Mouse (Mus musculus): ENCODE data around the gene Gnptab.
"Not testable (repeated sequence)": the region's sequence is repeated elsewhere in the genome, so short reads cannot be mapped to it uniquely, and the experiment has no call there.

The Gnptab gene

DNA sequence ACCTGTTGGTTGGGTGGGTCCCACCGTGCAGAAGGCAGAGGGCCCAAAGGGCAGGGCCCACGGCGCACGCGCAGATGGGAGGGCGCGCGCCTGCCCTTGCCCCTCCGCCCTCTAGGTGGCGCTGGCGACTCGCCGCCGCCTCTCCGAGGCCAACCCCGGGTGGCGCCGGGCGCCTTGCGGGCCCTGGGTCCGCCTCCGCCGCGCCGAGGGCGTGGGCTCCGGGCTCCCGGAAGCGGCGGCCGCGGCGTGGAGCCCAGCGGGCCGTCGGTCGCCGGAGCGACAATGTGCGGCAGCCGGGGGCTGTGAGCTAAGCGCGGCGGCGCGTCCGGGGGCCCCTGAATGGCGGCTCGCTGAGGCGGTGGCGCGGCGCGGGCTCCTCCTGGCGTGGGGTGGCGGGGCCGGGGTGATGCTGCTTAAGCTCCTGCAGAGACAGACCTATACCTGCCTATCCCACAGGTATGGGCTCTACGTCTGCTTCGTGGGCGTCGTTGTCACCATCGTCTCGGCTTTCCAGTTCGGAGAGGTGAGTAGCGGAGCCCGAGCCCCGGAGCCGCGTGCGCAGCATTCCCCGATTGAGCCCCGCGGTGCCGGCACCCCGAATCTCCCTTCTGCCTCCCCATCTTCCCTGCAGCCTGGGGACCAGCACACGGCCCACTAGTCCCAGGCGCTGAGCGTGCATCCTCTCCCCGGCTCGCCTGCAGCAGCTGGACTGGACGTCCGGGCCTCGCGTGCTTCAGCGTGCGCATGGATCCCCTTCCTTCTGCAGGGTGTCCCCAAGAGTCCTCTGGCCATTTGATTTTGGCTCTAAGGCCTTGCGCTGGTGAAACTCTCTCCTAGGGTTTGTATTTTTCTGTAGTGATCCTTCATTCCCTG, at the start of gene Gnptab, which contains the start of gene Dram1:
TSS of gene Gnptab (plus strand) at position 120 of the 873 bp plus-strand sequence.
TSS of gene Dram1 (minus strand) at position 68 of the 873 bp plus-strand sequence.
- peak; percentile 89 for DNase-seq

DNA sequence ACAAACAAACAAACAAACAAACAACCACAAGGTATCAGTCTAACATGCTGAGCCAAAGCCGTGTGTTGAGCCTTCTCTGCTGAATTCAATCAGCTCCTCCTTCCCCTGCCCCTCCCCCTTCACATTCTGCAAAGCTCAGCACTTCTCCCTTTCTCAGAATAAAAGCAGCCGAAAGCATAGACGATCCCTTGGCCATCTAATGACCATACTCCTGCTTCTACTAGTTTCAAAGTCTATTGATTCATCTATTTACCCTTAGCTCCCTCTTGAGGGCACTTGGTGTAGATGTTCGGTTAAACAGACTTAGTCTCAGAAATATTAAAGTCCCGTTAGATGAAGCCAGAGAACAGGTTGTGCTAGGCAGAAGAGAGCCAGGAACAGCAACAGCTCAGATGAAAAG, 48.2 kb upstream of the Gnptab start:
- no peak for DNase-seq

DNA sequence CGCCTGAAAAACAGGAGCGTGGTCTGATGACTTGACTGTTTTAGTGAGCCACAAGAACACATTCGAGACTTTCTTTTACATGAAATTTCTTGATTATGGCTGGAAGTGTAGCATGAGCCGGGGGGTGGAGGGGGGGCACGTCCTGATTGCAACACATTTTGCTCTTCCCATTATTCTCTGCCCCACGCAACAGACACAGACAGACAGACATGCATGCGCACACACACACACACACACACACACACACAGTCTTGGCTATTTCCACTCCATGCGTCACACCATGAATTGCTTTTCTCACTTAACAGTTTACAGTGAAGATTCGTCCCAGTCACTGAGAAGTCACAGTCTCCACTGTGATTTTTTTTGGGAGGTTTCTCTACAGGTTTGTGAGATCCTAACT, 38.3 kb upstream of the Gnptab start:
- no peak for DNase-seq

DNA sequence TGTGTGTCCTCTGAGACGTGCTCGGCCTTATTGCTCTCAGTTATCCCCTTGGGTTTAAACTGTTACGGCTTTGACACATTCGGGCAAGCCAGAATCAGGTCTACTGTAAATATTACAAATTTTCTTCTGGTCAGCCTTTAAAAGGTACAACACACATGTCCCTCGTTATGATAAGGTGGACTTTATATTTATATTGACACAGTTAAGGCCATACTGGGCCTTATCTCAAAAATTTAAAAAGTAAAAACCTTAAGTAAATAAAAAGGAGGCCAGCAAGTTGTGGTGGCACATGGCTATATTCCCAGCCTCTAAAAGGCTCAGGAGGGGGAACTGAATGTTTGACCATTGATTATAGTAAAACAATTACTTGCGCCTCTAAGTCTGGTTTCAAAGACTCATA, 37.6 kb upstream of the Gnptab start:
- no peak for DNase-seq

DNA sequence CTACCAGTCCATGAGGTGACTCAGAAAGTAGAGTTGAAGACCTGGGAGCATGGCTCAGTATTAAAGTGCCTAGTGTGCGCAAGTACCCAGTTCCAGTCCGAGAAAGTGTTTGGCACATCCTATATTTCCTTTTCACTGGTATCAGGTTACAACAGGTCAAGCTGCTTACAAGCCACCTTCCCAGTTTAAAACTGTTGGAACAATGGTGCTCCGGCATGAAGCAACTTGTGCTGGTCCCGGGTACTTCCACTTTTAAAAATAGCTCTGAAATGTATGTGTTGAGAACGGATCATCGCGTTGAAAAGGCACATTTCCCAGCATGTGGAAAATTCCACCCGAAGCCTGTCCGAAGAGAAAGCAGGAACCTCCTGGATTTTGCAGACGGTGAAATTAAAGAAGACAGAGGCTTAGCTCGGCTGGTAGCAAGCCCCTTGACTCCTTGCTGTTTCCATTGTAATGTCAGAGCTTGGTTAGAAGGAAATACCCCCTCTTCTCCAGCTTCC, 33.0 kb upstream of the Gnptab start:
- DNase-seq = no peak

DNA sequence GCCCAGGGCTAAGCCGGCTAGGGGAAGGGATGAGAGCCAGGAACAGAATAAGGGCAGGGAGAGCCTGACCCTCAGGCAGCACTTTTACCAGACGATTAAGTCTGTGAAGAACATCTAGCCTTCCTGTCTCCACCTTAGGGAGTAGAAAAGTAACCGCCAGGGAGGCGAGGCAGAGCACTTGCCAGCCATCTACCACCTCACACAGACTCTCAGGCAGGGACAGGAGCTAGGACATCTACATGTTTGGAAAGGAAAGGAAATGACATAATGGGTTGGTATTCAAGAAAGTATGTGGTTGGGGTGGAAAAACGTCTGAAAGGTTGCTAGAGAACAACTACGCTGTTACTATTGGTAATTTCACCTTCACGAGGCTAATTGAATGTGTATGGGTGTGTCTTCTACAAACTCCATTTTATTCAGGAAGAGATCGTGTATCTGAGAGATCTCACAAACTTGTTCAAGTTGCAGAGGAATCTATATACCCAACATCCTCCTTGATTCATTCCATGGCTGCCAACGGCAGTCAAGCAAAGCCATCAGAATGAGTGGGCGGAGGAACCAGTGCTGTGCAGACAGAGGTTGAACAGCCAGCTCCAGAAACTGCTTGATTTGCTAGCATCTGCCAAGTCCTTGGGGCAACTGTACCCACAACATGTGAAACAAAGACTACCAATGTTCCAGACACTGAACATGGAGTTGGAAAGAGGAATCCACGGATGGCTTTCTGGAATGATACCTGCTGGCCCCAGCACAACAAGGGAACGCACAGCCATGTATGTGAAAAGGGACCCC, 32.3 kb upstream of the Gnptab start:
- DNase-seq = no peak

DNA sequence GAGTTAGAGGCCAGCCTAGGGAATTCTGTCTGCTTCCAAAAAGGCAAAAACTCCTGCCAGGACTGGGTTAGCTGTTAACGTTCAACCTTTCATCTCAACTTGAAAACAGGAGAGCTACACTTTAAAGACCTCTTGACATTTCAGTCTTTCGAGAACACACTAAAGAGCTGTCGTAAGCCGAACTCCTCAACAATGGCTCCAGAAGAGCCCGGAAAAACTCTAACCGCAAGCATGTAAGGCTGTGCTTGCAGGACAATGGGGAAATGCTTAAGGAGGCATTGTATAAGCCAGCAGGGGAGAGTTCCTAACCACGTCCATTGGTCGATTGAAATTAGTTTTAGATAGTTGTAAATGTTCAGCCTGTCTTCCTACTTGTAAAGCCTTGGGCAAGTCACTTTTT, 29.1 kb upstream of the Gnptab start:
- no peak for DNase-seq

DNA sequence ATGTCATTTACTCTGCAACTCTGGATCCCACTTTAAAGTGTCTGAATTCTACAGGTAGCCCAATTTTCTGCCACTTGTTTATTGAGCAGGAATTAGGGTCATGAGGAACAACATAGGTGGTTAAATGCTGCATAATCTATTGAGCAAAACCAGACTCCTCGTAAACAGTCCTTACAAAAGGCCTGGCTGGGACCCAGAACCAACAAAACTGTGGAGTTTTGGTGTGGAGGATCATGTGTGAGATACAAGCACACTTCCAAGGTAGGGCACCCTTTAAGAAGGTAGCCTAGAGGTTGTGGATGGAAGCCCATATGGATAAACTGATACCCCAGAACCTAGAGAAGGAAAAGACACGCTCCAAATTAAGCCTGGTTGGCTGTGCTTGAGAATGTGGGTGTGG, 28.2 kb upstream of the Gnptab start:
- DNase-seq = no peak

DNA sequence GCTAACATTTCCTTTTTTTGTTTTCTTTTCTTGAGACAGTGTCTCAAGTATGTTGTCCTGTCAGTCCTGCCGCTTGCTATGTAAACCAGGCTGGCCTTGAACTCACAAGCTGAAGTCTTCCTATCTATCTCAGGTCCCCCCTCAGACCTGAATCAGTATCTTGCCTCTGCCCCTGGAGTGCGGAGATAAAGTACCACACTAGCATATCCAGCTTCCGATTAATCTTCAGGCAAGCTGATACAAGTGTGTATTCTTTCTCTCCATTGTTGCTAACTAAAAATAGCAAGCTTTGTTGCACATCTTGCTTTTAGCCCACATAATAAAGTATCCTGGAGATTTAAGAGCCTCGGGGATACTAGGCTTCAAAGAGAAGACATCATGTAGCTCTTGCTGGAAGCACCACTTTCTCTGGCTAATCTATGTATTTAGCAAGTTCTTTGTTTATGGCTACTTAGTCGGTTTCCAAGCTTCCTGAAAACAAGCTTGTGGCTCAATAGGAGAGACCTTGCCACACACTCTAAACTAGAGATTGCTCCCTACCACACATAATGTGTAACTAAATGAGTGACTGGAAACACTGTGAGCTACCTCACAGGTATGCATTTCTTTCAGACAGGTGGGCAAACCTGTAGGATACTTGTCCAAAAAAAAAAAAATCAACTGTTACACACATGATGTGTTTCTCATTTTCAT, 27.4 kb upstream of the Gnptab start:
- no peak for DNase-seq

DNA sequence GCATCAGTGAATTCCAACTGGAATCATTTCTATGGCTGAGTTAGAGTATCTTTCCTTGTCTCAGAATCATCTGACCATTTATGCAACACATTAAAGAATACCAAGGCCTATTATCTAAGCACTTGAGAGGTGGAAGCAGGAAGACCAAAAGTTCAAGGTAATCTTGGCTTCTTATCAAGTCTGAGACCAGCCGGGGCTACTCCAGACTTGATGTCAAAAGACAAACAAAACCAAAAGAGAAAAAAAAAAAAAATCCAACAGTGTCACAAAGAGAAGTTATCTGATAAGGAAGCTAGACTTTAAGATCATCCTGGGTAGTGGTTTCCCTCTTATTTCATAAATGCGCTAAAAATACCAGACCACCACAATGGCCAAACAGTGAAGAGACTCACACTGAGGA, 26.4 kb upstream of the Gnptab start:
- no peak for DNase-seq

DNA sequence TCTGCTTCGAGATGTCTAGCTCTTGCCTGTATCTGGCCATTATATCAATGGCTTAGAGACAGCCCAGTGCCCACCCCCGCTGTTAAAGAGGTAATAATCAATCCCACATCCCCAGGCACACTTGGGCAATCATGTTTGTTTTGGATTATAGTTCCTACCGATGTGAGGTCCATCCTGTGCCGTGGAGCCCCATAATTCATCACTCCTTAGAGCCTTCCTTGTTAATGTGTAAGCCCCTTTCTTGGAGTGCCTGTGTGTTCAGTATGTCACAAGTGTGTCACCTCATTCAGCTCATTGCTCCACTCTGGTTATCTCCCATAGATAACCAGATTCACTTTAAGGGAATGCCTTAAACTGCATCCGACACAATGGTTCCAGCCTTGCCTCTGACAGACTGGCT, 24.3 kb upstream of the Gnptab start:
- DNase-seq = no peak

DNA sequence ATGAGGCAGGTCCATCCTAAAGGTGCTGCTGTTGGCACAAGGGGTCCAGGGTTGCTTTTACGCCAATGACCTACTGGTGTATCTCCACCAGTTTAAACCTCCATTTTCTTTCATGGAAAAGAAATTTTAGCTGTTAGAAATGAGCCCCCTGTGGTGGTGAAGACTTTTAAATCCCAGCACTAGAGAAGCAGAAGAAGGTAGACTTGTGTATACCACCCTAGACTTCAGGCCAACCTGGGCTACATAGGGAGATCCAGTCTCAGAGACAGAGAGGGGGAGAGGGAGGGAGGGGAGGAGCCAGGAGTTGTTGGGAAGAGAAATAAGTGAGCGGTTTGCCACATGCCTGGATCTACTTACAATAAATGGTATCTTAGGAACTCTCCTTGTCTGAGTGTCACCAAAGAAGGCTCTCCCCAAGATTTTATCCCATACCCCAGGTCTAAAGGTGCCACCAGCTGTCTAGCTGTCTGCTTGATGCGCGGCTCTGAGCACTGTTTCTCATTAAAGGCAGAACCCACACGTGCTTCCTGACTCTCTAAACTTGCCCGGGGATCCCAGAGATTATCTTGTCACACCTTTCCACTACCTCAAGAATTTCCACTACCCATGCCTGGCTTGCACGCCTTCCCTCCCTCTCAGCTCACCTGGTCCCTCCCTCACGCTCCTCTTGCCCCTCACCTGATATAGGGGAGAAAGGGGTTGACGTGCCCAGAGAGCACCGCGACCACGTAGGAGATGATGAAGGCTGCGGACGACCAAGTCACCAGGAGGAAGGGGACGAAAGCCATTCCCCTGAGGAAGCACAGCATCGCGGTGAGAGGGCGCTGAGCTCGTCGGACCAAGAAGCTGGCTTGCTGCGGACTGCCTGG, 22.6 kb upstream of the Gnptab start:
- DNase-seq = no peak

DNA sequence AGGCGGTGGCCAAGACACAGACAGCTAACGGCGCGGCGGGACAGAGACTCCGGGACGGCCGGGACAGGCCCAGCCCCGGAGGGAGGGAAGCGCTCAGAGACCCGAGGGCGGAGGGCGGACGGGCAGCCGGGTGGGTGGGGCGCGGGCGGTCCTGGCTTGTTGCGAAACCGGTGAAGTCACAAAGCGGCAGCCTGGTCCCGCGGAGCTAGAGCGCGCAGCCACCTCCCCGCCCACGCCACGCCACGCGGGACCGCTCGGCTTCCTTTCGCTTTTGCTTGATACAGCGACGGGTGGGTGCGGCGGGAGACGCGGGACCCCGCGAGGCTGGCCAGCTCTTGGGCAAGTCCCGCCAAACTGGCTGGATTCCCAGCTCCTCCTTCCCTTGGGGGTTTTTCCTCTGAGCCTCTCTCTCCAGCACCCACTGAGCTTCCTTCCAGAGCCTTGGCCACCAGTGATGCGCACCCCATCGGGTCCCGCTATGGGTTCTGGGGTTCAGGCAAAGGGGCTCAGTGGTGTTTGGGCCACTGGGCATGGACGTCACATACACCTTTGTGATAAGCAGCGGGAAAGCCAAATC, 21.9 kb upstream of the Gnptab start:
- DNase-seq = peak; percentile 18 to 35

DNA sequence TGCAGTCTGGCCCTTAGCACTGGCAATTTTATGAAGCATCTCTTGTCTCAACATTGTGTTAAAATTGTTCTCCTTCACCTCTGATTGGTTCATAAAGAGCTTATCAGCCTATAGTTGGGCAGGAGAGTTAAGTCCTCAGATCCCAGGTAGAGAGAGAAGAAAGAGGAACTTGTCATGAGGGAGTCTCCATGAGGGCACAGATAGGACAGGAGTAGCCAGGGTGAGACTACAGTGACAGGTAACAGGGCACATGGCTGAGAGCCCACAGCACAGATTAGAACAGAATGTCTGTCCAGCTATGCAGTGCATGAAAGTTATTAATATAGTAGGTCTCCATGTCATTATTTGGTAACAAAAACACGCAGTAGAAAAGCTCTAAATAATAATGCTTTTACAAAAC, 16.7 kb upstream of the Gnptab start:
- DNase-seq = no peak

DNA sequence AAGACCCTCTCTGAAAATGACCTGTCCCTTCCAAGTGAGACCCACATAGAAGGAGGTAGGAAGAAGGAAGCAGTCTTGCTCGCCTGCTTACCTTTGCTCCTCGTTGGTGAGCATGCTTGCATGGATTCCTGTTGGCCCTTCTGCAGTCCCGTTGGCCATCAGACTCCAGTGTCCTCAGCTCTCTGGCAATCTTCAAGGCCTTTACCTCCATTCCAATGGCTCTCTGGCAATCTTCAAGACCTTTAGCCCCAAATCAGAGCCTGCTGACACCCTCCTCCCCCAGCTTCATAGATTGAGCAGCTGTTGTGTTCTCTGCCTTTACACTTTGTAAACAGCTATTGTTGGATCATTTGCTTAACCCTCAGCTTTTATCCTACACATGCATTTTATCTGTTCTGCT, 14.7 kb upstream of the Gnptab start:
- no peak for DNase-seq

DNA sequence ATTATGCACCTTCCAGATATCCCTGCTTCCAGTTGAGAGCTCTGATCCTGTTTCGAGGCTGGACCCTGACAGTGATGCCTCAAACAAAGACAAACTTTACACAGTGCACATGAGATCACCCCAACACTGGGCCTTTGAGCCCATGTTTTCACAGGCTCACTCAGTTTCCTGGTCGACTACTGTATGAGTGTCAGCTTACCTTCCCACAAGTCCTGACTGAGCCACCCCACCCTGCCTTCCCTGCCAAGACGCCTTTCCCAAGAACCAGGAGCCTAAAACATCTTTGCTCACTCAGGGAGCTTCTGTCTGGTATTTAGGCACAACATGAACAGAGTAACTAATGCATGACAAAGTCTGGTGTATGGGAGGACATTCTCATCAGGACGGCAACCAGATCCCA, 9.7 kb upstream of the Gnptab start:
- DNase-seq = no peak

DNA sequence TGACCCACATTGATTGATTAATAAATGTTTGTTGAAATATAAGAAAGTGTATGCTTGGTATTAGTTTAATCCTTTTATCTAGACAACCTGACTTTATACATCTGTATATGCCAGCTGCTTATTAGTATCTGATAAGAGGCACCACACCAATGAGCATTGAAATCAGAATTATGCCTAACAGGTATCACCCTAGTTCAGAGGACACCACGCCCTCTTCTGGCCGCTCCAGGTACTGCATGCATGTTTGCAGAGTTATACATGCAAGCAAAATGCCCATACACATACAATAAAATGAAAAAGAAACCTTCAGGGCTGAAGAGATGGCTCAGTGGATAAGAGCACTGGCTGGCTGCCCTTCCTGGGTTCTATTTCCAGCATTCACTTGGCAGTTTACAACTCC, 7.1 kb upstream of the Gnptab start:
- DNase-seq = no peak

DNA sequence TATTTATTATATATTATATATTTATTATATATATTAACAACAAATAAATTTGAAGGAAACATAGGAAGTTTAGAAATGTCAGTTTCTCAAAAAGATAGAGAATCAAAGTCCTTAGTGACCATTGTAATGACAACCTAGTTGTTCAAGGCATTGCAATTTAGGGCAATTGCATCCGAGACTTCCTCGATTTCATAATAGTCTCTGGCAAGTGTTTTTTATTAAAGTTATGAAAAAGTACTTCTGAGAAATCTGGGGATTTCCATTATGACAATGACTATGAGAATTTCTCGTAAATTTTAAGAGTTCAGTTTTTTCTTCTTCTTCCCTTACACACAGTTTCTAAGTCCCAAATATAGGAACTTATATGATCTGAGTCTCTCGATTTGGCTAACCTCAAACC, 6.5 kb upstream of the Gnptab start:
- no peak for DNase-seq

DNA sequence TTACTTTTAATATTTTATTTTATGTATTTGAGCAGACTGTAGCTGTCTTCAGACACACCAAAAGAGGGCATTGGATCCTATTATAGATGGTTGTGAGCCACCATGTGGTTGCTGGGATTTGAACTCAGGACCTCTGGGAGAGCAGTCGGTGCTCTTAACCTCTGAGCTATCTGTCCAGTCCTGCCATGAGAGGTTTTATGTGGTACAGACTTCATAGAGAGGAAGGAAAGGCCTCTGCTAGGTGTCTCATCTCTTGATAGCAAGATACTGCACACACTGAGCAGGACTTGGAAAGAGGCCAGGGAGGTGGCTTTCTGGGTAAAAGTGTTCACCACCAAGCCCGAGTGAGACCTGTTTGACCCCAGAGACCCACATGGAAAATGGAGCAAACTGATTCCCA, 6.0 kb upstream of the Gnptab start:
- DNase-seq = not testable (repeated sequence)

DNA sequence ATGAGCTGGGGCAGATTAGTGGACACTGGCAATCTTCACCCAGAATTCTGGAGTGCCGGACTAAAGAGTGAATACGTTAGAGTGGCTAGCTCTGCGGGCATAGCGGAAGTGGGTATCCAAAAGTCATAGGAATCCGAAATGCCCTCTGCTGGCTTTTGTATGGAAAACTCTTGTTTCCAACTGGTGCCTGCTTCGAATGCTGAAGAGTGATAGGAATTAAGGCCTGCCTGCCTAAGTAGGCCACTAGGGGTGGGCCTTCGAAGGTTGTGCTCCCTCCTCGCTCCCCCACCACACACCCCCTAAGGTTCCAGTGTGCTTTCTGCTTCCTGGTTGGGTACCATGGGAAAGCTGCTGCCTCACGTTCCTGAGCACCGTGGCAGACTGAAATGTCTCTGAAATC, 3.9 kb upstream of the Gnptab start:
- no peak for DNase-seq

DNA sequence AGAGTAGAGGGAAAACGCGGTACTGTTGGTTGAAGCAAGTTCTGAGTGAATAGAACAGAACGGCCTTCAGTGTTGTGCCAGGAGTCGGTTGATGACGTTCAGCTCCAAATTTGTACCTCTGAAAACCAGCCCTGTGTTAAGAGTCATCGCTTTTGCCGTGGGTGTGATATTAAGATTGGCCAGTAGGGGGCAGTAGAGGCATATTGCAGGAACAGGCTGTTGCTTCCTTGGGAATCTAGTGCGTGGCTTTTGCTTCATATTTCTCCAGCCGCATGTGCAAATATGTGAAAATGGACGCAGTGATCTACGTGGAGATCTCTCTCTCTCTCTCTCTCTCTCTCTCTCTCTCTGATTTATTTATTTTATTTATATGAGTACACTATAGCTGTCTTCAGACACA, 2.2 kb upstream of the Gnptab start:
- peak; percentile 92 to 98 for DNase-seq

DNA sequence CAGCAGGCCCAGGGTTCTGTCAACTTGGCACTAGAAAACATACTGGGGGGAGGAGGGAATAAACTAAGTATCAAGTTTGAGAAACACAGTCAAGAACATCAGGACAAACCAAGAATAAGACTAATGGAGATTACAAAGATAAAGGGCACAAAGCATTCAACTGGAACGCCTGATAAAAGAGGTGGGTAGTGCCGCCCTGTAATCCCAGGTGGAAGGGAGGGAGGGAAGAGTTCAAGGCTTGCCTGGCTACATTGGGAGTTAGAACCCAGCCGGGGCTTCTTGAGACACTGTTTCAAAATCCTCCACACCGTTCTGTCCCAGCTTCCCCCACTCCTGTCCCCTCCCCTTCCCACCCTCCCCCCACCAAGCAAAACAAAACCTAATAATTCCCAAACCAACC, 1.3 kb upstream of the Gnptab start:
- DNase-seq = no peak

Data from cerebellum, postnatal 36 days (tissue).